Mouse (Mus musculus) hindbrain, postnatal 0 days (tissue): ENCODE measurements around the gene Exosc7. TPM values are rescaled to one million over a fixed set of nuclear protein-coding genes. Genes with fewer than 3 reads are reported as not detected.

Experiments
- ATAC-seq: fragments of 200-750 bp; cut with Nextera tagmentation; 2 replicates; pipeline ENCODE4 v1.8.0; 2017; ENCODE audit warnings: mild to moderate bottlenecking, moderate TSS enrichment, moderate library complexity
- DNase-seq: peaks from one replicate; pipeline ENCODE4 v3.0.0-alpha.2; 2015; ENCODE audit warnings: low spot score
- H3K27ac ChIP-seq: fragments of 300-500 bp; sonication (generic); 2 replicates; pipeline ENCODE4 v1.5.1; 2014; ENCODE audit warnings: mild to moderate bottlenecking
- H3K27me3 ChIP-seq: fragments of 300-500 bp; sonication (generic); 2 replicates; pipeline ENCODE4 v1.6.1; 2014; ENCODE audit warnings: low read length, mixed read lengths; ENCODE audit not compliant: insufficient read depth
- H3K36me3 ChIP-seq: fragments of 300-500 bp; sonication (generic); 2 replicates; pipeline ENCODE4 v1.6.1; 2014; ENCODE audit warnings: low read length, mixed read lengths; ENCODE audit not compliant: insufficient read depth
- H3K4me1 ChIP-seq: fragments of 300-500 bp; sonication (generic); 2 replicates; pipeline ENCODE4 v1.6.1; 2014; ENCODE audit warnings: antibody characterized with exemption, low read length, mixed read lengths; ENCODE audit not compliant: insufficient read depth
- H3K4me2 ChIP-seq: fragments of 300-500 bp; sonication (generic); 2 replicates; pipeline ENCODE4 v1.6.1; 2014; ENCODE audit warnings: low read depth, mild to moderate bottlenecking, low read length, moderate library complexity, mixed read lengths
- H3K4me3 ChIP-seq: fragments of 300-500 bp; sonication (generic); 2 replicates; pipeline ENCODE4 v1.5.1; 2014; ENCODE audit warnings: low read length
- H3K9ac ChIP-seq: fragments of 300-500 bp; sonication (generic); replicated peaks from 2 replicates; pipeline ENCODE4 v1.6.1; 2014; ENCODE audit warnings: mild to moderate bottlenecking, low read length, moderate library complexity, mixed read lengths
- H3K9me3 ChIP-seq: fragments of 300-500 bp; sonication (generic); 2 replicates; pipeline ENCODE4 v1.6.1; 2016; ENCODE audit warnings: low read length, mixed read lengths
- CTCF ChIP-seq: IDR thresholded peaks from 2 replicates; pipeline ENCODE4 v1.5.1; 2016; ENCODE audit warnings: antibody characterized with exemption, control low read depth, low read depth
- WGBS: fragments of 180-500 bp; shearing (Covaris S2); extraction: QIAGEN DNeasy Blood & Tissue Kit; methylation state at CpG from one replicate; pipeline ENCODE4 v1.1.7; 2014; 5-methylcytosine and 5-hydroxymethylcytosine counted together
- polyA plus RNA-seq: library from polyadenylated mRNA; unstranded; fragments of >200 nt; fragmentation: Nextera tagmentation; extraction: Ambion mirVana; gene quantifications from 2 replicates; pipeline ENCODE4 v1.2.1, GENCODE M21; 2015
- total RNA-seq: library from RNA; depleted of rRNA; stranded (reverse); fragments of >200 nt; gene quantifications from 2 replicates; pipeline ENCODE4 v1.2.3, GENCODE M21; 2014

Gene Exosc7
- total and polyA plus RNA-seq, 2 experiments from 2014 or later = 31.3 to 57.5 TPM

DNA sequence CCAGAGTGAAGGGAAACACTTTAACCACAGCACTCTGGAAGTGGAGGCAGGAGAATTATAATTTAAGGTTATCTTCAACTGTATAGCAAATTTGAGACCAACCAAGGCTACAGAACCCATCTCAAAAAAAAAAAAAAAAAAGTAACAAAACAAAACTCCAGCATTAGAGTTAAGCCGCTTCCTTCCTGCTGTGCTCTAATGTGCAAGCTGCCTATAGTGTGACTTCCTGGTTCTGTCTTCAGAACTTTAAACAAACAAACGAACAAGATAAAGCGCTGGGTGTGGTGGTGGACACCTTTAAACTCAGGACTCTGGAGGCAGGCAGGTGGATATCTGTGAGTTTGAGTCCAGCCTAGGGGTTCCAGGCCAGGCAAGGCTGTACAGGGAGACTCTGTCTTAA lies 39.0 kb downstream of the Exosc7 start:
- WGBS = 88% methylated on average over 3 of the region's 3 CpGs

DNA sequence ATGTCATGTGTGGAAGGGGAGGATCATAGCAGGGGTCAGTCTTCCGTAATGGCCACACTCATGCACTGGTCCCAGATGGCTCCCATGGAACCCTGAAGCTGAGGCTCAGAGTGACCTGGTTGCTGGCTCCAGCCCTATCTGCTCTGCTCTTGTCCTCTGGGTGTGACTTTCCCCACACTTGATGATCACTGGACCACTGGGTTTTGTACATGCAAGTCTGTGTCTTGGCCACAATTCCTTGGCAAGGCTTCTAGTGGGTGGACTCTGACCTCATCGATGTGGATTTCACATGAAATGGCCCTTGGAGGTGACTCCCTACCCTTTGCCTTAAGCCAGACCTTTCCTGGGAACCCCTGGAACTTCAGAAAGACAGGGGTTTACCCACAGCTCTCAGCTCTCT lies 40.1 kb downstream of the Exosc7 start:
- Histone ChIP-seq H3K4me3 (no peak overlapping the region), H3K27me3 (no peaks in the 10 kb centered on the region), H3K4me1 (no peaks in the 10 kb centered on the region), H3K36me3 (no peaks in the 10 kb centered on the region), H3K9me3 (no peaks in the 10 kb centered on the region), H3K27ac (no peak overlapping the region), H3K4me2 (no peak overlapping the region), H3K9ac (no peak overlapping the region)
- TF ChIP-seq CTCF = no peak
- no peak for DNase-seq
- WGBS = 87% methylated on average over 2 of the region's 2 CpGs
- ATAC-seq = no peak

More for the DNA sequence above, 39.0 kb downstream of the Exosc7 start:
- no peak overlapping the region for H3K4me2 ChIP-seq
- no peak overlapping the region for H3K27ac ChIP-seq
- H3K36me3 ChIP-seq = no peaks in the 10 kb centered on the region
- no peaks in the 10 kb centered on the region for H3K27me3 ChIP-seq
- H3K9ac ChIP-seq = no peak overlapping the region
- no peak for ATAC-seq
- H3K9me3 ChIP-seq = no peaks in the 10 kb centered on the region
- H3K4me1 ChIP-seq = no peaks in the 10 kb centered on the region
- DNase-seq = no peak
- no peak for TF ChIP-seq CTCF
- no peak overlapping the region for H3K4me3 ChIP-seq

DNA sequence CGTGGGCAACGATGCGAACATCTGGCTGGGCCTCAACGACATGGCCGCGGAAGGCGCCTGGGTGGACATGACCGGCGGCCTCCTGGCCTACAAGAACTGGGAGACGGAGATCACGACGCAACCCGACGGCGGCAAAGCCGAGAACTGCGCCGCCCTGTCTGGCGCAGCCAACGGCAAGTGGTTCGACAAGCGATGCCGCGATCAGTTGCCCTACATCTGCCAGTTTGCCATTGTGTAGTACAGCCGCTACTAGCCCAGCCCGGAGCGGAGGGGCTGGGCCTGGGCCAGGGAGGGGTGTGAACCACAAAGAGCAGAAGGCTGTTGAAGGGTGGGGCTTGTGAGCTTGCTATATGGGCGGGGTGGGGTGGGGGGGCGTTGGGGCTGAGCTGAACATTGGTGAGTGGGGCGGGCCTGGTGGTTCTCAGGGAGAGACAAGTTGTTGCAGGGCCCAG lies 43.9 kb downstream of the Exosc7 start:
- H3K27ac ChIP-seq = no peak overlapping the region
- no peaks in the 10 kb centered on the region for H3K4me1 ChIP-seq
- no peak overlapping the region for H3K9ac ChIP-seq
- no peak for TF ChIP-seq CTCF
- H3K9me3 ChIP-seq = no peaks in the 10 kb centered on the region
- ATAC-seq (peak; percentile 75), DNase-seq (peak; percentile 28)
- no peaks in the 10 kb centered on the region for H3K36me3 ChIP-seq
- peak overlapping the region; percentile 8; the same call in 1 of the 2 replicates for H3K4me3 ChIP-seq
- no peaks in the 10 kb centered on the region for H3K27me3 ChIP-seq
- H3K4me2 ChIP-seq = peak overlapping the region; percentile 34
- WGBS = 34% methylated on average over 30 of the region's 30 CpGs

DNA sequence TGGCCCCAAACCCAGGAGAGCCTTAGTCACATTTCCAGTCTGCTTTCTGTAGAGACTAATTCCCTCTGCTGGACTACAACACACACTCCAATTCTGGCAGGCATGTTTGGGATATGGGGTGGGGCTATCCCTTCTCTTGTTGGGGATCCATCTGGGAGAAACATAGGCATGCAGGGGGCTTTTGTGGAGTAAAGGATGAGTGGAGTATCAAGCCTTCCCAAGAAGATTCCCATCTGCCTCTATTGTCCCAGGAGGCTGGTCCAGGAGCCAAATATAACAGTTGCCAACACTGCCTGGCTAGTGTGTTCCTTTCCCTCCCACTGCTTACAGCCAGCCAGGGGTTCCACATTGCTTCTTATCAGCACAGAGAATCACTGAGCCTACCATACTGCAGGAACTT lies 44.7 kb downstream of the Exosc7 start:
- peak; percentile 6 for DNase-seq
- no peaks in the 10 kb centered on the region for H3K27me3 ChIP-seq
- no peak overlapping the region for H3K9ac ChIP-seq
- no peaks in the 10 kb centered on the region for H3K4me1 ChIP-seq
- no peak overlapping the region for H3K27ac ChIP-seq
- no peaks in the 10 kb centered on the region for H3K9me3 ChIP-seq
- H3K4me2 ChIP-seq = no peak overlapping the region
- no peak overlapping the region for H3K4me3 ChIP-seq
- H3K36me3 ChIP-seq = no peaks in the 10 kb centered on the region
- ATAC-seq = no peak
- no peak for TF ChIP-seq CTCF

- H3K4me2 ChIP-seq = no peak overlapping the region
- no peak for ATAC-seq
- no peak overlapping the region for H3K27ac ChIP-seq
- H3K9ac ChIP-seq = no peak overlapping the region
- TF ChIP-seq CTCF = peak; percentile 75
- 61% methylated on average over 8 of the region's 8 CpGs for WGBS
- no peaks in the 10 kb centered on the region for H3K9me3 ChIP-seq
- H3K27me3 ChIP-seq = no peaks in the 10 kb centered on the region
- H3K36me3 ChIP-seq = no peaks in the 10 kb centered on the region
- DNase-seq = peak; percentile 65
- no peaks in the 10 kb centered on the region for H3K4me1 ChIP-seq
- no peak overlapping the region for H3K4me3 ChIP-seq
Measured at GRCm38 (mm10) chr9:123158125-123158836, 45.3 kb downstream of the Exosc7 start.

DNA sequence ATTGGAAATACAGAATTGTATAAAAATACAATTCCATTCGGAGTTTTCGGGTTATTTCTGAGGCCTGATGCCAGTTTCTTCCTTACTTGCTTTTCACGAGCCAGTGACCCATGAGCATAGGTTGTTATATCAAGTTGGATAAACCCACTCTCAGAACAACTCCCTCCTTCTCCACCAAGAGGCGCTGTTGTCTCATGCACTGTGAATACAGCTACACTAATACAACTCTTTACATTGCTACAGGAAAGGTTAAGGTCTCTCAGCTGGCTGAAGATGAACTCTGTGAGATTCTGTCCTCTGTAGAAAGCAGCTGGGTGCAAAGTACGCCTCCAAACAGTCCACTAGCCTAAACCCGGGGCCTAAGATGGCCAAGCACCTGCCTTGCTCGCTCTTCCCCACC lies 46.3 kb downstream of the Exosc7 start:
- no peaks in the 10 kb centered on the region for H3K36me3 ChIP-seq
- H3K27ac ChIP-seq = no peak overlapping the region
- 58% methylated on average over 7 of the region's 7 CpGs for WGBS
- no peak overlapping the region for H3K4me3 ChIP-seq
- no peak overlapping the region for H3K9ac ChIP-seq
- H3K27me3 ChIP-seq = no peaks in the 10 kb centered on the region
- H3K4me1 ChIP-seq = no peaks in the 10 kb centered on the region
- no peak overlapping the region for H3K4me2 ChIP-seq
- peak; percentile 55; the same call in 1 of the 2 replicates for ATAC-seq
- no peaks in the 10 kb centered on the region for H3K9me3 ChIP-seq
- DNase-seq = peak; percentile 84
- peak; percentile 91 for TF ChIP-seq CTCF

DNA sequence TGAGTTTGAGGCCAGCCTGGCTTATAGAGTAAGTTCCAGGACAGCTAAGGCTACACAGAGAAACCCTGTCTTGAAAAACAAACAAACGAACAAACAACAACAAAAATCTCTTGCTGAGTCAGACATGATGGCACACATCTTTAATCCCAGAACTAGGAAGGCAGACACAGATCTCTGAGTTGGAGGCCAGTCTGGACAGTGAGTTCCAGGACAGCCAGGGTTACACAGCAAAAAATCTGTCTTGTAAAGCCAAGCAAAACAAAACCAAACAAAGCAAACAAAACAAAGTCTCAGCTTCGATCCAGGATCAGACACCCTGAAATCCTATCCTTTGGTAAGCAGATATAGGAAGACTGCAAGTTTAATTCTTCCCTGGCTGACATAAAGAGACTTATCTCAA lies 48.8 kb downstream of the Exosc7 start:
- TF ChIP-seq CTCF = no peak
- ATAC-seq (no peak), DNase-seq (no peak)
- Histone ChIP-seq H3K4me3 (no peak overlapping the region), H3K4me1 (no peaks in the 10 kb centered on the region), H3K27ac (no peak overlapping the region), H3K27me3 (no peaks in the 10 kb centered on the region), H3K9ac (no peak overlapping the region), H3K9me3 (no peaks in the 10 kb centered on the region), H3K4me2 (no peak overlapping the region), H3K36me3 (no peaks in the 10 kb centered on the region)
- WGBS = 83% methylated on average over 2 of the region's 2 CpGs
